Mouse (Mus musculus): Measurements from ENCODE around the gene Dennd2a.
"Not testable (repeated sequence)": the region's sequence is repeated elsewhere in the genome, so short reads cannot be mapped to it uniquely, and the experiment has no call there.

Dennd2a gene

DNA sequence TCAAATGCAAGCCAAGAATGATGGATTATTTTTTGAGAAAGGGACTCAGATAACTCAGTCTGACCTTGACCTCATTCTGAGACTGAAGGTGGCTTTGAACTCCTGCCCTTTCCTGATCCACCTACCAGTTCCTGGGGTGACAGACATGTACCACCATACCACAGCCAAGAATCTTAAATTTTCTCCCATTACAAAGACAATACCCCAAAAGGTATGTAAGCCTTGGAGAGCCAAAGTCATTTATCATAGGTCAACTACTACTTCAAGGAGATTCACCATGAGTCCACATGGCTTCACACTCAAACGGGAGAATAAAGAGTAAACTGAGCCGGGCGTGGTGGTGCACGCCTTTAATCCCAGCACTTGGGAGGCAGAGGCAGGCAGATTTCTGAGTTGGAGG lies 107.1 kb downstream of the Dennd2a start:
- no peak for DNase-seq (ENCODE audit: low spot score)

DNA sequence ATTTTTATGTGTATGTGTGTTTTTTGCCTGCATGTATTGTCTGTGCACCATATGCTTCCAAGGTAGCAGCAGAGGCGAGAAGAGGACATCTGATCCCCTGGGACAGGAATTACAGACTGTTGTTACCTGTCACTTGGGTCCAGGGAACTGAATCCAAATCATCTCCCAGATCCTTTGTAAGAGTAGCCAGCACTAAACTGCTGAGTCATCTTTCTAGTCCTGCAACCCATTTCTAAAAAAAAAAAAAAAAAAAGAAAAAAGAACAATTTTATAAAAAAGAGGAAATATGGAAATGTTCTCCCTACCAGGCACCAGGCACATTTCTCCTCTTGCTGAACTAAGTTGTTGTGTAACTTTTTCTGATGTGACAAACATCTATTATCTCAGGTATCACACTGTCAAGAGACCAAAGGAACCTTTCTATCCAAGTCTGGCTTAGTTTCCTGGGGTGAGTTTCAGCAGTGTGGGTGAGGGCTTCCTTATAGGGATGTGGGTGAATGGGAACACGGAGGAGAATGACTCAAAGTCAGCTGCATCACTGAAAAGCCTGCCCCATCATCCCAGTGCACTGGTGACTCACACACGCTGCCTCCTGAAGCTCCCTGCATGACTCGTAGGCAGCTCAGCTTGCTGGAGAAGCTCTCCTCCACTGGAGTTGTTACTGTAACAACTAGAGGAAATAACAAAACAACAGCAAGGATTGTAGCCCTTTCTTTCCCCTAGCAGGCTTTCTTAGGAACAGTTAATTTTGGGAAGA lies 110.1 kb downstream of the Dennd2a start:
- no peak for DNase-seq (ENCODE audit: low spot score)

DNA sequence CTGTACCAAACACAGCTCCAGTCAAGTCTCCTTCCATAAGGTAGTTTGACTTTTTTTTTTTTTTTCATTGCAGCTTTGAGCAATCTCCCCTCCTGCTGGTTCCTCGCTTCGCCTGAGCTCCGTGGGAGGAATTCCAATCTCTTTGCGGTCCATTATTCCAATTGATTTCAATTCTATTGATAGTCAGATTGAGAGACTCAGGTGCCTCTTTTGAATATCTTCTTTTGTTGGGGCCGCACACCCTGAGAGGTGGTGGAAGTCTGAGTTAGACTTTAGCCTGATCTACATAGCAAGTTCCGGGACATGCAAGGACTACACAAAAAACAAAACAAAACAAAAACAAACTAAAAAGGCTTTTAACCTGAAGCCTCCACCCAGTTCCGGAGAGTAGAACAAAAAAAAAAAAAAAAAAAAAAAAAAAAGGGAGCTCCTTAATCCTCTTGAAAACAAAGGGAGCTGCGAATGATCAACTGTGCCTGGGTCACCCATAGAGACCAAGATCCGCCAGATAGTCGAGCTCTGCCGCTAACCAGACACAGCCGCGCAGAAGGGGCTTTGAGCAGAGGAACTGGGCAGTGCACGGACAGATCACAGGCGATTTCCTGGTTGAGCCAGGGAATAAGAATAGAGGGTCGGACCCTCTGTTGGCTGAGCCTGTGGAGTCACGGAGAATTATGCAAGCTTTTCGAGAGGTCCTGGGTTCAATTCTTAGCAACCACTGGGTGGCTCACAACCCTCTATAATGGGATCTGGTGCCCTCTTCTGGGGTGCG lies 111.7 kb downstream of the Dennd2a start:
- DNase-seq (ENCODE audit: low spot score), result peak; percentile 53

DNA sequence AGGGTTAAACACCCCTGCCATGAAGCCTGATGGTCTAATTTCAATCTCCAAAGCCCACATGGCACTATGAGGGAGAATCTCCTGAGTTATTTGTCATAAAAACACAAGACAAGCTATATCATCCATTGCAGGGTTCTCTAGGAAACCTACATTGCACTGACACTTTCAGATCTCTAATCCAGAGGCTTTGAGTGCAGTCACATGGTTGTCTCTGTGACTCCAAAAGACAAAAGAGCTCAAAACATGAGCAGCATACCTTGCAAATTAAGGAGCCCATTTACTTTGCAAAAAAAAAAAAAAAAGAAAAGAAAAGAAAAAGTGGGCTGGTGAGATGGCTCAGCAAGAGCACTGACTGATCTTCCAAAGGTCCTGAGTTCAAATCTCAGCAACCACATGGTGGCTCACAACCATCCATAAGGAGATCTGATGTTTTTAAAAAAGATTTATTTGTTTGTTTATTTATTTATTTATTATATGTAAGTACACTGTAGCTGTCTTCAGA lies 114.8 kb downstream of the Dennd2a start:
- no peak for DNase-seq (ENCODE audit: low spot score)

DNA sequence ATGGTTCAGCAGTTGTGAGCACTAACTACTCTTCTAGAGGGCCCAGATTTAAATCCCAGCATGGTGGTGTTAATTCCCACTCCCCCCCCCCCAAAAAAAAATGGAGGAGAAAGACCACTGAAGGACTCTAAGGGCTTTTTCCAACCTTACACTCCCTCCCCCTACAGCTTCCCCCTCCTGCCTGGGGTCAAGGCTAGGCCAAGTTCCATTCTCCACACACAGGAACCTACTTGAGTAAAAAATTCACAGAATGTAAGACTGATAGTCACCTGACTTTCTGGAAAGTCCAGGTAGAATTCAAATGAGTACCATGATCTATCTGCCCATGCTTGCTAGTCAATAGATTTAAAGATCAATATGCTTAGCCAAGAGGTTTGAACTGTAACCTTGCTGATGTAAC lies 117.5 kb downstream of the Dennd2a start:
- DNase-seq (ENCODE audit: low spot score), result no peak

DNA sequence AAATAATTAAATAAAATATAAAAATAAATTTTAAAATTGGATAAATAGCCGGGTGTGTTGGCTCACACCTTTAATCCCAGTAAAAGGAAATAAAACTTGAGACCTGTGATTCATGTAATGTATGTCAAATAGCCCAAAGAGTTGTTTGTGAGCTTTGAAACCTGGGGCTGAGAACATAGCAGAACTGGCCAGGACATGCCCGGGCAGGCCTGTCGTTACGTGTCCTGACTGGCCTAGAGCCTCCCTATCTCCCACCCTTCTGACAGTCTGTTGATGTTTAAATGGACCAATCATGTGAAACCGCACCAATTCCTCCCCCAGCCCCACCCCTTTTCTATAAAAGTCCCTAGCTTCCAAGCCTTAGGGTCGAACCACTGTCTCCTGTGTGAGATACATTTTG lies 120.1 kb downstream of the Dennd2a start:
- not testable (repeated sequence) for DNase-seq (ENCODE audit: low spot score)

DNA sequence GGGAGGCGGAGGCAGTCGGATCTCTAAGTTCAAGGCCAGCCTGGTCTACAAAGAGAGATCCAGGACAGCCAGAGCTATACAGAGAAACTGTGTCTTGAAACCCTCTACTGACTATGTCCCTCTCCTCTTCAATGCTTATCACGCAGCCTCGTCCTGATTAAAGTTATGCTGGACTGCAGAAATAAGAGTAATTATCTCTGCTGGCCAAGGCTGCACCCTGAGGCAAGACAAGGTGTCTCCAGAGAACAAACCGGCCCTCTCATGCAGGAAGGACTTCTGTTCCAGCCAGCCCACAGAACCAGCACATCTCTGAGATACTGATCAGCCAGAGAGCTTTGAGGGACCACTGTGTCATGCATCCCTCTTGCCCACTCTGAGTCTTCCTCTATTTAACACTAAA lies 121.8 kb downstream of the Dennd2a start:
- no peak for DNase-seq (ENCODE audit: low spot score)

DNA sequence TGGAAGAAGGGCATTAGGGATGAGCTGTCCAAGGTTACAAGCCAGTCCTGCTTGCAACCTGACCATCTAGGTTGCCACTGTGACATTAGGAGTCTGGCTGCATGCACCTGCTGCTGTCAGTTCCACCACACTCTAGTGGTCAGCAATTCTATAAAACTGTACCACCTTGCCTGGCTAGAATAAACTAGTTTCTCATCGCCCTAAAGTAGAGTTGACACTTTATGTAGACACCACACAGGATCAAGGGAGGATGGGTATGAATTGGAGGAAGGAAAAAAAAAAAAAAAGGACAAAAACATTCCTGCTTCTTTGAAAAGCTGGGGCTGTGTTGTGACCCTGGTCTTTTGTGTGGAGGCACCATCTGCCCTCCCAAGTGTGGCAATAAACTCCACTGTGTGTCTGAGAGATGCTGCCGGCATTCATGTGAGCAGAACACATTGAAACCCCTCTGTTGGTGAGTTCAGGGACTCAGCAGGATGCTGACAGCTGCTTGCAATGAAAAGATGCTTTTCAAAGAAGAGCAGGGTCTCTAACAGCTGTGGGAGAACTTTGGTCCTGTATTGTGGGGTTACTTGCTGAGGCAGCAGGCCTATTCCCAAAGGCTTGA lies 122.7 kb downstream of the Dennd2a start:
- DNase-seq (ENCODE audit: low spot score), result peak; percentile 80

DNA sequence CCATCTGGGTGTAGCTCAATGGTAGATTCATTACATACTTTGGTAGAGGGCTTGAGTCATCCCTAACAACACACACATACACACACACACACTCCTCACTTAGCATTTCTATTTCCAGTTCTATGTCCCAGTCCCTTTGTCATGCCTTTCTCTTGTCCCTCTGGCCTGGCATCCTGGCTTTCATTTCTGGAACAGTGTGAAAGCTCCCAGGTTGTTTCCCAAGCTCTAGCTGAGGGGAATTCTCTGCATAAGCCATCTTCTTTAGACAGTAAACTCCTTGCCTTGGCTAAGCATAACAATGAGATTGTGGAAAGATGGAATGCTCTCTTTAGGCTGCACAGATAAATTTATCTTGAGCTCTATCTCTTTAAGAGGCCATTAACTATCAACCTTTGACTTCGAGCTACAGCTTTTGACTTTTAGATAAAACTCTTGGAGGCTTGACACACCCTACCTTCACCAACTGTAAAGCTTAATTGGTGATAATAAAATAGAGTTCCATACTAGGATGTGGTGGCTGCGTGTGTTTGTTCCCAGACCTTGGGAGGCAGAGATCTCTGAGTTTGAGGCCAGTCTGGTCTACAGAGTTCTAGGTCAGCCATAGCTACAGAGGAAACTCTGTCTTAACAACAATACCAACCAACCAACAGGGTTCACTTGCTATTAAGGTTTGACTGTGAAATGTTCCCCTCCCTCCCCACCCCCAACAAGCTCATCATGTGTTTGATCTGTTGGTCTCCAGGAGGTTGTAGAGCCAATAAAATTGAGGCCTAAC lies 123.4 kb downstream of the Dennd2a start:
- DNase-seq (ENCODE audit: low spot score), result no peak

DNA sequence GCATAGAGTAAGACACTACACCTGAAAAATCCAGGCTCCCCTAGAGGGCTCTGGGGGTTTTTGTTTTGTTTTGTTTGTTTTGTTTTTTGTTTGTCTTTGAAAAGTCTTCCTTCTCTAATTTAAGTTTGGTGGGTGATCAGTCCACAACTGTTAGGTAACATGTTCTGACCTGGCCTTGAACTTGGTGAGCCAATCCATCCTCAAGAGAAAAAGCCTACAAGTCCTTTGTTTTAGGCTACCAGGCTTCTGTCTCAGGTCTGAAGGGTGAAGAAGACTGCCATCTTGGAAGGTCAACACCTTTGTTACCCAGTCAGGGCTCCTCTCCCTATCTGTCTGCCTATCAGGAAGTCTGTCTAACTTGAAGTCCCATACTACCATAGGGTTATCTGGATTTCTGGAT lies 124.0 kb downstream of the Dennd2a start:
- no peak for DNase-seq (ENCODE audit: low spot score)

DNA sequence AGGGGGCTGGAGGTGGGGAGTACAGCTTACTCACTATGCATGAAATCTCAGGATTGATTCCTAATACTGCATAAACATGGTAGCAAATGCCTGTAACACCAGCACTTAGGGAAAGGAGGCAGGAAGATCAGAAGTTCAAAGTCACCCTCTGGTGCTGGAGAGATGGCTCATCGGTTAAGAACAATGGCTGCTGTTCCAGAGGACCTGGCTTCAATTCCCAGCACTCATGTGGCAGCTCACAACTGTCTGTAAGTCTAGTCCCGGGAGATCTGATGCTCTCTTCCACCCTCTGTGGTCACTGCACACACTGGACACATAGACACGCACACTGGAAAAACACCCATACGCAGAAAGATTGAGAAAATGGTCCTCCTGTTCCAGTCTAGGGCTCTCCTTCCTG lies 124.5 kb downstream of the Dennd2a start:
- no peak for DNase-seq (ENCODE audit: low spot score)

DNA sequence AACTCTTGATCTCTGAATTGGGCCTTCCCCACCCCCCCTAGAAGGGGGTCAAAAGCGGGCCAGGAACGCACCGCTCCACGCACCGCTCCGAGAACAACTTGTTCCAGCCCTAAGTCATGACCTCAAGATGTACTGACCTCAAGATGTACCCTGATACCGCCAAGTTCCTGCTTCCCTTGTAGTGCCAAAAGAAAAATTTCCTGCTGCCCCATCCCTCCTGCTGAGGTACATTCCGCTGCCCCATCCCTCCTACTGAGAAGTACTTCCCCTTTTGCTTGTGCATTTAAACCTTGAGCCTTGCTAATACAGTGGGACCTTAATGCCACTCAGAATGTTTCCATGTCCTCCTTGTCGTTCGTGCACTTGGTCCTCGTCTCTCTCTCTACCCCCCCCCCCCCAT lies 126.9 kb downstream of the Dennd2a start:
- DNase-seq (ENCODE audit: low spot score), result no peak

DNA sequence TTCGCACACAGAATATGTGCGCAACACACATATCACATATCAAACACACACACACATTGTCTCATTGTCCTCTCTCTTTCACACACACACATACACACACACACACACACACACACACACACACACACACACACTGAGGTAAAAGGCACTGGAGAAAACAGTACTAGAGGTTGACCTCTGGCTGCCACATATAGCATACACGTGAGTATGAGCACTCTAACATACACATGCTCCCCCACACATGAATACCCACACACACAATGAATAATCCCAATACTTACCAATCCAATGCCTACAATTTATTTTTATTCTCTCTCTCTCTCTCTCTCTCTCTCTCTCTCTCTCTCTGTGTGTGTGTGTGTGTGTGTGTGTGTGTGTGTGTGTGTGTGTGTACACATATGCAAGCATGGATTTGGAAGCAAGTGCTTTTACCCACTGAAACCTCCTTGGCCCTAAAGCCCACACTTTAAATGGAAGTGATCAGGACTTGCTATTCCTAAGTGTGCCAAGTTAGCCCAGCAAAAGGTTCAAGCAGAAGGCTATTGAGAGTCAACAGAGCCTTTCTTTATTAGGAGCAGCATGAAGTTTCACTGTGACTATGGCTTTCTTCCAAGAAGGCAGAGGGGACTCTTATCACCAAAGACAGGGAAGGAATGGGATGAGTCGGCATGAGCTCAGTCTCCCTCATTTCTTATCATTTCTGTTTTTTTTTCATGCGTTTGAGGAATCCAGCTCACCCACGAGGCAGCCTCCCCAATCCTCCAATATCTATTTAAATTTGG lies 128.5 kb downstream of the Dennd2a start:
- DNase-seq (ENCODE audit: low spot score), result no peak

DNA sequence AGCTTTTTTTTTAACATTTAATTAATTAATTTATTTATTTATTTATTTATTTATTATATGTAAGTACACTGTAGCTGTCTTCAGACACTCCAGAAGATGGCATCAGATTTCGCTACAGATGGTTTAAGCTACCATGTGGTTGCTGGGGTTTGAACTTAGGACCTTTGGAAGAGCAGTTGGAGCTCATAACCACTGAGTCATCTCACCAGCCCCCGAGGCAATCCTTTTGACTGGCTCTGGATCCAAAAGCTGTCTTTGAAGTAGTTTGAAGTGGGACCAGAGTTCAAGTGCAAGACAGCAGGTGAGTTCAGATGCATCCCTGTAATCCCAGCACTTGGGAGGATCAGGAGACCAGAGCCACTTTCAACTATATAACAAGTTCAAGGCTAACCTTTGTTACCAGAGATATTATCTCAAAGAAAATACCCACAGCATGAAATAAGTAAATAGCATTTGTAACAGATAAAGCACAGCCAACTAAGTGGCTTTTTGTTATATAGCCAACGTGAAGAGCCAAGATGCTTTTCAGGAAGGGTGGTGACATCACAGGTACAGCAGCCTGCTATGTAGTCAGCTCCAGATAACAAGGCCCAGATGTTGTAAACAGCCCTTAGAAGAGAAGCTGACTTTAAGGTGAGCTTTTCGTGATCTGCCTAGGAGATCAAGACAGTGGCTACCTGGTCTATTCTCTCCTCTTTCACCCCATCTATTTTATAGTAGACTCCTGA lies 130.2 kb downstream of the Dennd2a start:
- no peak for DNase-seq (ENCODE audit: low spot score)

DNA sequence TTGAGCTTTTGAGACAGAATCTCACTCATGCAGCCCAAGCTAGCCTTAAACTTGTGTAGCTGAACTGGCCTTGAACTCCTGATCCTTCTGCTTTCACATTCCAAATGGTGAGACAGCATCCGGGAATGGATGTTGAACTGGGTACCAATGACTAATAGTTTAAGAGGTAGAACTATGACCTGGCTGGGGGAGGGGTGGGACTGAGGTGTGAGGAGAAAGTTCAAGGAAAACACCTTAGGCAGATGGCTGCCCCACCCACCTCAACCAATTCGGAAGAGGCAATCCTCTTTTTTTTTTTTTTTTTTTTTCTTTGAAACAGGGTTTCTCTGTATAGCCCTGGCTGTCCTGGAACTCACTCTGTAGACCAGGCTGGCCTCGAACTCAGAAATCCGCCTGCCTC lies 130.9 kb downstream of the Dennd2a start:
- no peak for DNase-seq (ENCODE audit: low spot score)

DNA sequence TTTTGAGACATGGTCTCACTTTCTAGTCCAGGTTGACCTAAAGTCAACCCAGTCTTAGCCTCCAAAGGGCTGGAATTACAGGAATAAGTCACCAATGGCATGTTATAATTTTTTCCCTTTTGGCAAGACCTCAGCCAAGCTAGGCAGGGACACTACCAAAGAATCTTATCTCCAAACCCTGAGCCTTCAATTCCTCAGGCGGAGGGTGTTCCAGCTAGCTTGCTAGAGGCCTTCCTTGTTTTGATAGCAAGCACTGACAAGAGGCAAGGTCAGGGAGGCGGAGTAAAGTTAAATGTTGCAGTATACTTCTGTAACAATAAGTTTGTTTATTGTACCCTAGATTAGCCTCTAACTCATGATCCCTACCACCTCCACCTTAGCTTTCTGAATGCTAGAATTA lies 132.5 kb downstream of the Dennd2a start:
- no peak for DNase-seq (ENCODE audit: low spot score)

DNA sequence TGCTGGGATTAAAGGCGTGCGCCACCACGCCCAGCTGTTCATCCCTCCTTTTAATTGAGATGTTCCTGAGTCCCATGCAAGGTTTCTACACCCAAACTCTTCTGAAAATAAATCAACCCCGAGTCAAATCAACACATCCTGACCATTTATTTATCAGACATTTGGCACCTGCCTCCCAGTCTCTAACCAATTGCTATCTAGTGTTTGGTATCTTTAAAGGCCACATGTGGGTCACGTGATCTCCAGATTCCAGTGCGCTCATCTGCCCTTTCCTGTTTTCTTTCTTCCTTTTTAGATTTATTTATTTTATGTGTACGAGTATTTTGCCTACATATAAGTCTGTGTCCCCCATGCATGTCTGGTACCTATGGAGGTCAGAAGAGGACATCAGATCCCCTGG lies 134.0 kb downstream of the Dennd2a start:
- no peak for DNase-seq (ENCODE audit: low spot score)

DNA sequence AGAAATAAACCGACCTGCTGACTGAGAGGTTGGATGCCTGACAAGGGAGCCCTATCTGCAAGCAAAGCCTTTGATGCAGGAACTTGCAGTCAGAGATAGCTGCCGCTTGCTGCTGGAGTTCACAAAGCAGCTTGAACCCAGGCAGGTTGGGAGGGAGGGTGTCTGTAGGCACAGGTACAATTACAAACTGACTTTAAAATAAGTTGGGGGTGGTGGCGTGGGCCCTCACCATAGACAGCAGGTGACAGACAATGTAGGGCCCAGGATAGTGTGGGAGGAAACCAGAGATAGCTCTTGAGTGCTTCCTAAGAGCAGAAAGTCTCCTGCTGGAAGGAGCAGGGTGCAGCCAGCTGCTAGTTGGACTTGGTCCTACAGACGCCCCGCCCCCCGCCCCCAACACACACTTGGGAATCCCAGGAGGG lies 134.5 kb downstream of the Dennd2a start:
- no peak for DNase-seq (ENCODE audit: low spot score)

DNA sequence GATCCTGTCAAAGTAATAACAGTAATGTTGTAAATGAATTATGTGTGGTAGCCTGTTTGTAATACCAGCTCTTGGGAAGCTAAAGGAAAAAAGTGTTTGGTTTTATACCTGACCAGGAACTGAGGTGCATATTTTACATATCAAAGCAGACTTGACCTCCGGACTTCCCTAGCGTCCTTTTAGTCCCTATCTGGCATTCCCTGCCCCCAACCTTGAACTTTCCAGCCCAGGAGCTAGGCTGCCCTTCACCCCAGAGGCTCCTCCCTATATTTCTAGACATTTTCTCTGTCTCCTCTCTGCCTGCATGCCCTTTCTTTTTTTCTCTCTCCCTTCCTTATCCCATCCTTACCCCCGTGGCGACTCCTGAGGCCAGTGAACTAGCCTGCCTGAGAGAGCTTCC lies 136.8 kb downstream of the Dennd2a start:
- no peak for DNase-seq (ENCODE audit: low spot score)

DNA sequence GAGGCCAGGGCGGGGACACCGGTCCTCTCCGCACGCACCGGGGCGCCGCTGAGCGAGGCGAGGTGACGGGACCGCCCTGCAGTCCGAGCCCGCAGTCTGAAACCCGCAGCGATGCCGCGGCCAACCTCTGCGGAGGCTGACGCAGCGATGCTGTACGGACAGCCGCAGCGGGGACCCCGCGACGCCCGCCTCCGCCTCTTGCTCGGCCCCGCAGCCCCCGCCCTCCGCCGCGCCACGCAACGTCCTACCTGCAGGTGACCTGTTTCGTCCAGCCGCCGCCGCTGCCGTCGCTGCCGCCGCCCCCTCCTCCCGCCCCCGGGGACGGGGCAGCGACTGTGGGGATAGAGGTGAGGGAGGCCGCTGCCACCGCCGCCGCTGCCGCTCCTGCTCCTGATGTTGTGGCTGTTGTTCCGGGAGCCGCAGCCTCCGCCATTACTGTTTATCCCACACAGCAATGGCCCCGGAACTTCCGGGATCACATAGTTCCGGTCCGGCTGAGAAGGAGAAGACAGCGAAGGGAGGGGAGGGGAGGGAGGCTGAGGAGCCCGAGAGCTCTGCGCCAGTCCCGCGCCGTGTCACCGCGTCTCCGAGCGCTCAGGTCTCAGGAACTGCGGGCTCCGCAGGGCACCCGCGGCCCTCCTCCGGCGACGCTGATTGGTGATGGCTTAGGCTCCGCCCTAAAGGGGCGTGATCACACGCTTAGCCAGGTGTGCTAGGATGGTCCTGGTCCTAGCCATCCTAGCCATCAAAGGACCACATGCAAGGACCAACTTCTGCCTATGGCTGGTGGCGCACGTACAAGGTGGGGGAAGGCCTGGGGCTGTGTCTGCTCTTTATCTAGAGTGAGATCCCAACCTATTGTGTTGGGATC lies 137.6 kb downstream of the Dennd2a start, which contains the start of gene Mkrn1:
Gene Mkrn1, minus strand, starts transcription at position 612 of the 871 bp plus-strand sequence.
- peak; percentile 88 for DNase-seq (ENCODE audit: low spot score)
